Mouse (Mus musculus) telencephalon, adult 2 months (tissue): ENCODE measurements at regions not wholly inside any gene's neighbourhood (a gene's known extent, or its start where the extent isn't known, plus 50 kb on each side); places are given as distances from the start of the nearest gene placed in this dataset.

ENCODE experiments used
- DNase-seq: peaks from one replicate; pipeline ENCODE4 v3.0.0-alpha.2; 2011; ENCODE audit warnings: low read depth, low spot score

GRCm38 (mm10) chr3:34466312-34466711 lies 183.9 kb upstream of the Sox2 start:
- DNase-seq, result no peak

- DNase-seq, result no peak
These were observed 185.0 kb upstream of the Sox2 start for GRCm38 (mm10) chr3:34465040-34465831.

GRCm38 (mm10) chr3:34458766-34459165 lies 191.4 kb upstream of the Sox2 start:
- no peak for DNase-seq

- no peak for DNase-seq
These were observed 192.4 kb upstream of the Sox2 start for GRCm38 (mm10) chr3:34457821-34458220.

- DNase-seq, result no peak
These were observed 193.4 kb upstream of the Sox2 start for GRCm38 (mm10) chr3:34456488-34457433.

- no peak for DNase-seq
These were observed 196.1 kb upstream of the Sox2 start for GRCm38 (mm10) chr3:34454026-34454624.

- DNase-seq, result peak; percentile 75
These were observed 204.9 kb upstream of the Sox2 start for GRCm38 (mm10) chr3:34445354-34445753.

GRCm38 (mm10) chr3:34444802-34445201 lies 205.4 kb upstream of the Sox2 start:
- no peak for DNase-seq

GRCm38 (mm10) chr3:34443731-34444628 lies 206.2 kb upstream of the Sox2 start:
- peak; percentile 78 for DNase-seq

- DNase-seq, result no peak
These were observed 206.9 kb upstream of the Sox2 start for GRCm38 (mm10) chr3:34443307-34443706.

GRCm38 (mm10) chr3:34441792-34442191 lies 208.4 kb upstream of the Sox2 start:
- no peak for DNase-seq

GRCm38 (mm10) chr3:34441266-34441665 lies 208.9 kb upstream of the Sox2 start:
- DNase-seq, result peak; percentile 83

GRCm38 (mm10) chr3:34434901-34435300 lies 215.3 kb upstream of the Sox2 start:
- no peak for DNase-seq

- DNase-seq, result no peak
These were observed 222.2 kb upstream of the Sox2 start for GRCm38 (mm10) chr3:34427967-34428366.

- no peak for DNase-seq
These were observed 222.7 kb upstream of the Sox2 start for GRCm38 (mm10) chr3:34427495-34427894.

GRCm38 (mm10) chr3:34426955-34427354 lies 223.2 kb upstream of the Sox2 start:
- no peak for DNase-seq

GRCm38 (mm10) chr3:34411915-34412306 lies 238.3 kb upstream of the Sox2 start:
- DNase-seq, result no peak

- peak; percentile 24 for DNase-seq
These were observed 238.9 kb upstream of the Sox2 start for GRCm38 (mm10) chr3:34411142-34411914.

GRCm38 (mm10) chr3:34403586-34403985 lies 246.6 kb upstream of the Sox2 start:
- peak; percentile 15 for DNase-seq

GRCm38 (mm10) chr3:34391275-34391674 lies 258.9 kb upstream of the Sox2 start:
- DNase-seq, result no peak
